Mouse (Mus musculus): Measurements from ENCODE around the gene Fbxw11.

DNA sequence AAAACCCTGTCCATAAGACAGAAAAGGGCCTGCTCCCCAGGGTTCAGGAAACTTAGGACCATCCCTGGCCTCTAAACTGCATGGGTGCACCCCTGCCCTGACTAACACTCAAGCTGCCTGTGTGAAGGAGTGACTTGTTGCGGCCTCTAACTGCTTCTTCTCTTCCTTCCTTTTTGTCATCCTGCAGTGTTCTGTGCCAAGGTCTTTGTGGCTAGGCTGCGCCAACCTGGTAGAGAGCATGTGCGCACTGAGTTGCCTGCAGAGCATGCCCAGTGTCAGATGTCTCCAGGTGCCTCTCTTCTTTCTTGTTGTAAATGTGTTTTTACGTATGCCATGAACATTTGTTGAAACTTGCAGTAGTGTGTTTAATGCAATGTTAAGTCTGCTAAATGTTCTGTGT, 37.5 kb downstream of the Fbxw11 start:
- no peak for TF ChIP-seq CTCF (IDR thresholded peaks at IDR 0.05)
- TF ChIP-seq POLR2A (IDR thresholded peaks at IDR 0.05; ENCODE audit: insufficient read depth, low read depth, low read length): no peak

Measured in heart, adult 2 months (tissue).